Mouse (Mus musculus) kidney, embryonic 14.5 days (tissue): ENCODE measurements around the gene Clip2. TPM values are rescaled to one million over a fixed set of nuclear protein-coding genes. Genes with fewer than 3 reads are reported as not detected.
"Not testable (repeated sequence)": the region's sequence is repeated elsewhere in the genome, so short reads cannot be mapped to it uniquely, and the experiment has no call there.

Experiments
- ATAC-seq: fragments of 200-750 bp; cut with Nextera tagmentation; 2 replicates; pipeline ENCODE4 v1.8.0; 2017; ENCODE audit warnings: moderate number of reproducible peaks, mild to moderate bottlenecking, moderate TSS enrichment, moderate library complexity; ENCODE audit not compliant: low FRiP score, low TSS enrichment
- H3K27ac ChIP-seq: fragments of 300-500 bp; sonication (generic); 2 replicates; pipeline ENCODE4 v1.5.1; 2014; ENCODE audit warnings: low read depth, mild to moderate bottlenecking, low read length, moderate library complexity, mixed read lengths
- H3K27me3 ChIP-seq: fragments of 300-500 bp; sonication (generic); 2 replicates; pipeline ENCODE4 v1.6.1; 2014; ENCODE audit warnings: mild to moderate bottlenecking, low read length; ENCODE audit not compliant: control insufficient read depth, insufficient read depth
- H3K36me3 ChIP-seq: fragments of 300-500 bp; sonication (generic); 2 replicates; pipeline ENCODE4 v1.6.1; 2014; ENCODE audit warnings: low read length, mixed read lengths; ENCODE audit not compliant: control insufficient read depth, insufficient read depth
- H3K4me1 ChIP-seq: fragments of 300-500 bp; sonication (generic); 2 replicates; pipeline ENCODE4 v1.6.1; 2014; ENCODE audit warnings: low read length, mixed read lengths; ENCODE audit not compliant: control insufficient read depth, insufficient read depth
- H3K4me2 ChIP-seq: fragments of 300-500 bp; sonication (generic); replicated peaks from 2 replicates; pipeline ENCODE4 v1.6.1; 2014; ENCODE audit warnings: low read depth, mild to moderate bottlenecking, low read length
- H3K4me3 ChIP-seq: fragments of 300-500 bp; sonication (generic); 2 replicates; pipeline ENCODE4 v1.5.1; 2014; ENCODE audit warnings: mild to moderate bottlenecking, low read length
- H3K9ac ChIP-seq: fragments of 300-500 bp; sonication (generic); 2 replicates; pipeline ENCODE4 v1.6.1; 2014; ENCODE audit warnings: low read depth, mild to moderate bottlenecking, low read length, moderate library complexity
- H3K9me3 ChIP-seq: fragments of 300-500 bp; sonication (generic); 2 replicates; pipeline ENCODE4 v1.6.1; 2016; ENCODE audit warnings: low read length; ENCODE audit not compliant: control insufficient read depth
- WGBS: fragments of 180-500 bp; shearing (Covaris S2); extraction: QIAGEN DNeasy Blood & Tissue Kit; methylation state at CpG from one replicate; pipeline ENCODE4 v1.1.7; 2014; 5-methylcytosine and 5-hydroxymethylcytosine counted together
- polyA plus RNA-seq: library from polyadenylated mRNA; unstranded; fragments of >200 nt; fragmentation: Nextera tagmentation; extraction: Ambion mirVana; gene quantifications from 2 replicates; pipeline ENCODE4 v1.2.1, GENCODE M21; 2014

The Clip2 gene
- polyA plus RNA-seq, 1 experiment from 2014 or later, result 4.4 TPM

DNA sequence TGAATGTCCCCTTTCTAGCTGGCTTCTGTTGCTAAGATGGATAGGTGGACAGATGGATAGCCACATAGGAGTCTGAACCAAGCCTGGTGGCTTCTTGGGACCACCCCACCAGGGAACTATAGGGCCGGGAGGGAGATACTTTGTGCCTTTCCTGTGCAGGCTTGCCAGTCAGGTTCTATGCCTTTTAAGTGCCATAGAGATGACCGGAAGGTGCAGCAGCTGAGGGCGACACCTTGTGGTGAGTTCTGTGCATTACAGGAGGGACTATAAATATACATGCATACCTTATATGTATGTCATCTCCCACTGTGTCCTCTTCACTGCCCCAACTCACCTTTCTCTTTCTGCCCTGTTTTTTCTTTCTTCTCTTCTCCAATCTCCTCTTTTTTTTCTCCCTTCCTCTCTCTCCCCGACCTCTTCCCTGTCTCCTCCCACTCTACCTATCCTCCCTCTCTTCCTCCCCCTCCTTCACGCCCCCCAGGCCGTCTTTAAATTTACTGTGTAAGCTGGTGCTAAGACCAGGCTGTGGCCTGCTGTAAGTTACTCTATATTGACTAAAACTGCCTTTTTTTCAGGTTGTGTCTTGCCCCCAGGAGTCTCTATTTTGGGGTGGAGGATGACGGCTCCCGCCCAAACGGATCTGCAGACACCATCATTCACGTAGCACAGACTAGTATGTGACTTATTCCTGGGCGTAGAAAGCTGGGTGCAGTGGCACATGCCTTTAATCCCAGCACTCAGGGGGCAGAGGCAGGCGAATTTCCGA is 66.2 kb downstream of the Clip2 start:
- H3K4me2 ChIP-seq, result no peak overlapping the region
- peaks cover 5% of the 10 kb centered on the region; the same call in 1 of the 2 replicates for H3K4me1 ChIP-seq
- H3K4me3 ChIP-seq, result no peak overlapping the region
- peaks cover 15% of the 10 kb centered on the region for H3K36me3 ChIP-seq
- no peak overlapping the region for H3K9ac ChIP-seq
- no peak overlapping the region for H3K27ac ChIP-seq
- no peaks in the 10 kb centered on the region for H3K9me3 ChIP-seq
- ATAC-seq, result peak; percentile 44
- H3K27me3 ChIP-seq, result no peaks in the 10 kb centered on the region
- WGBS, result 61% methylated on average over 13 of the region's 13 CpGs

DNA sequence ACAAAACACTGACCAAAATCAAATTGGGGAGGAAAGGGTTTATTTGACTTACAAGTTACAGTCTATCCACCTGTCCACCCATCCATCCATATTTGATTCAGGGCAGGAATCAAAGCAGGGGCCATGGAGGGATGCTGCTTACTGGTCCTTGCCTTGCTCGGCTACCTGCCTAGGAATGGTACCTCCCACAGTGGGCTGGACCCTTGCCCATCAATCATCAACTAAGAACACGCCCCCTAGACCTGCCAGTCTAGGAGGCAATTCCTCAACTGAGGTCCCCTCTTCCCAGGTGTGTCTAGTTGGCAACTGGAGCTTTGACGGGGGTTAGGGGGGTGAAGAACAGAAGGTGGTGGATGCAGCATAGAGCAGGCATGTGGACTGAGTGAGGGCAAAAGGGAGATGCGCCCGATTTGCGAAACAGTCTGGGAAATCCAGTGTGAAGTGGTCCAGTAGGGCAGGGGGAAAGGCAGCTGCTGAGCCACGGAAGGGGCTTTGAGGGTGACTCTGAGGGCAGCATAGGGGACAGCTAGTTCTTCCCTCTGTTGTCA is 67.0 kb downstream of the Clip2 start:
- H3K4me2 ChIP-seq, result no peak overlapping the region
- H3K4me1 ChIP-seq, result peaks cover 5% of the 10 kb centered on the region; the same call in 1 of the 2 replicates
- H3K36me3 ChIP-seq, result peaks cover 6% of the 10 kb centered on the region
- H3K27me3 ChIP-seq, result no peaks in the 10 kb centered on the region
- no peak overlapping the region for H3K9ac ChIP-seq
- 79% methylated on average over 7 of the region's 7 CpGs for WGBS
- no peaks in the 10 kb centered on the region for H3K9me3 ChIP-seq
- H3K4me3 ChIP-seq, result no peak overlapping the region
- no peak overlapping the region for H3K27ac ChIP-seq
- ATAC-seq, result peak; percentile 11; the same call in 1 of the 2 replicates

DNA sequence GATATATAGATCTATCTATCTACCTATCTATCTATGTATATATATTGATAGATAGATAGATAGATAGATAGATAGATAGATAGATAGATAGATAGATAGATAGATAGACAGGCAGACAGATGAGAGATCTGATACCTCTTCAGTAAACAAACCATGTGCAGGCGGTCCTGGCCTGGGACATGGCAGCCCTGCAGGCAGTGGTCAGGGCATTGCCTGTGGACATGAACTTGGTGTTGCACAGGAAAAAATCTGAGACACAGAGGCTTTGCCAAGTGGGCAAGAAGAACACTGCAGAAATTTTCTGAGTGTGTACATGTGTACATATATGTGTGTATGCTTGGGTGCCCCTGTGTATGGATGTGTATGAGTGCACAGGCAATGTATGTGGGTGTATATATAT is 68.9 kb downstream of the Clip2 start:
- Histone ChIP-seq H3K9ac (no peak overlapping the region), H3K9me3 (no peaks in the 10 kb centered on the region), H3K27me3 (no peaks in the 10 kb centered on the region), H3K4me3 (no peak overlapping the region), H3K4me1 (no peaks in the 10 kb centered on the region), H3K27ac (no peak overlapping the region), H3K4me2 (no peak overlapping the region), H3K36me3 (no peaks in the 10 kb centered on the region)
- 73% methylated on average over 1 of the region's 1 CpGs for WGBS
- no peak for ATAC-seq

DNA sequence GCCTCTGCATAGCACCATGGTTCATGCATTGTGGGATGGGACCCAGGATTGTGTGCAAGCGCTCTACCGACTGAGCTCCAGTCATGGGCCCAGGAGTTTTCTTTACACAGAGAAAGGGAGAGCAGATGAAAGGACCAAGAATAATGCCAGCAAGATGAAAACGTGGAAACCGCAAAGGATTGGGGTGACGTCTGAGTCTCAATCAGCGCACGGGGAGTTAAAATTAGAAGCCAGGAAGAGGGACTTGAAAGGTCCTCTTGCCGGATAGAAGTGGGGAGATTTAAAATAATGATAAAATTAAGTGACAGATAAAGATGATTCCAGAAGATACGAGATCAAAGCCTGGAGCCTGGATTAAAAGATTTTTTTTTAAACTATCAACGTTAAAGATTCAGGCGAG is 69.9 kb downstream of the Clip2 start:
- no peaks in the 10 kb centered on the region for H3K9me3 ChIP-seq
- H3K27me3 ChIP-seq, result no peaks in the 10 kb centered on the region
- no peak overlapping the region for H3K9ac ChIP-seq
- H3K36me3 ChIP-seq, result no peaks in the 10 kb centered on the region
- no peak overlapping the region for H3K4me2 ChIP-seq
- ATAC-seq, result no peak
- H3K4me1 ChIP-seq, result no peaks in the 10 kb centered on the region
- WGBS, result 76% methylated on average over 11 of the region's 11 CpGs
- no peak overlapping the region for H3K4me3 ChIP-seq
- no peak overlapping the region for H3K27ac ChIP-seq

DNA sequence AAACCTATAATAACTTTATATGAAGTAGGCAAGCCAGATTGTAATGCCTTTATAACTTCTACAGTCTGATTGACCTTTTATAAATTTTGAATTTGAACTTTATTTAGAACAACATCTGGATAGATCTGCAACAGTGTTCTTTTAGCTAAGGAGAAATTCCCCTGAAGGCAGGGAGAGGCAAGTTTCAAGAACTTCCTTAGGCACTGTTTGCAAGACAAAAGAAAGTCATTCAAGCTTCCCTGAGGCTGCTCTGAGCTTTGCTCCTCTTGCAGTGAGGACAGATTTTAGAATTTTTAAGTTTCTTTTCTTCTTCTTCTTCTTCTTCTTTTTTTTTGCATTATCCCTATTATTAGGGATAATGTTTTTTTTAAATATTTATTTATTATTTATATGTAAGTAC is 73.3 kb downstream of the Clip2 start:
- H3K4me3 ChIP-seq, H3K4me1 ChIP-seq, H3K4me2 ChIP-seq, H3K9ac ChIP-seq, H3K36me3 ChIP-seq, ATAC-seq, H3K9me3 ChIP-seq, H3K27me3 ChIP-seq, H3K27ac ChIP-seq: not testable (repeated sequence)

DNA sequence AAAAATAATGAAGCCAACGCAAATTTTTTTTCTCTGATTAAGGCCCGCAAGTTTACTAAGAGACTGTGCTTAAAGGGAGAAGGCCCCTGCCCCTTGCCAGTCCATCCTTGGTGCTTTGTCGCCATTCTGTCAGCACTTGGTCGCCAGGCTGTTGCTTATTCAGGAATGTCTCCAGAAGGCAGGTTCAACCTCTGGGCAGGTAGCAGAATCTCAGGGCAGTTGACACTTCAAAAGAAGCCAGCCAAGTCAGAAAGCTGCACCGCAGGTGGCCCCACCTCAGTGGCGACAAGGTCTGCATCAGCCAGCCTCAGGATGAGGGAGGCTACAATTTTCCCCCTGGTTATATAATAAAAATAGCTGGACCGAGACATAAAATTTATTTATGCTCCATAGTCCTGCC is 76.5 kb downstream of the Clip2 start:
- H3K9me3 ChIP-seq, H3K27me3 ChIP-seq, ATAC-seq, H3K27ac ChIP-seq, H3K4me2 ChIP-seq, H3K4me3 ChIP-seq, H3K36me3 ChIP-seq, H3K4me1 ChIP-seq, H3K9ac ChIP-seq: not testable (repeated sequence)
- 93% methylated on average over 7 of the region's 7 CpGs for WGBS

DNA sequence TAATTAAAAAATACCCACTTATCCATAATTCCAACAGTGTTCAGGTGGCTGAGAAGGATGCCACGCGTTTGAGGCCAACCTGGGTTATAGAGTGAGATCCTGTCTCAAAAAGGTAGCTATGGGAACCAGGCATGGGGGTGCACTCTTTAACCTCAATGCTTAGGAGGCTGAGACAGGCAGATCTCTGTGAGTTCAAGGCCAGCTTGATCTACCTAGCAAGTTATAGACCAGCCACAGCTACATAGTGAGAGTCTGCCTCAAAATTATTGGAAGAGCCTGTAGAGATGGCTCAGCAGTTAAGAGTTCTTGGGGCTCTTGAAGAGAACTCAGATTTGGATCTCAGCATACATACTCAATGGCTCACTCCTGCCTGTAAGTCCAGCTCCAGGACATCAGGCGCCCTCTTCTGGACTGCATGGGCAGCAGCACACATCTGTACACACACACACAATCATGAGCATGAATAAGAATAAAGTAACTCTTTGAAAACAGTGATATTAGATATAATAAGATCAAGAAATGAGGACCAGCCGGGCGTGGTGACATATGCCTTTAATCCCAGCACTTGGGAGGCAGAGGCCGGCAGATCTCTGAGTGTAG is 77.1 kb downstream of the Clip2 start:
- 93% methylated on average over 6 of the region's 6 CpGs for WGBS
- Histone ChIP-seq H3K4me3 (no peak overlapping the region), H3K36me3 (no peaks in the 10 kb centered on the region), H3K27ac (no peak overlapping the region), H3K4me2 (no peak overlapping the region), H3K9me3 (peaks cover 3% of the 10 kb centered on the region; the same call in 1 of the 2 replicates), H3K9ac (no peak overlapping the region), H3K27me3 (no peaks in the 10 kb centered on the region), H3K4me1 (no peaks in the 10 kb centered on the region)
- no peak for ATAC-seq

DNA sequence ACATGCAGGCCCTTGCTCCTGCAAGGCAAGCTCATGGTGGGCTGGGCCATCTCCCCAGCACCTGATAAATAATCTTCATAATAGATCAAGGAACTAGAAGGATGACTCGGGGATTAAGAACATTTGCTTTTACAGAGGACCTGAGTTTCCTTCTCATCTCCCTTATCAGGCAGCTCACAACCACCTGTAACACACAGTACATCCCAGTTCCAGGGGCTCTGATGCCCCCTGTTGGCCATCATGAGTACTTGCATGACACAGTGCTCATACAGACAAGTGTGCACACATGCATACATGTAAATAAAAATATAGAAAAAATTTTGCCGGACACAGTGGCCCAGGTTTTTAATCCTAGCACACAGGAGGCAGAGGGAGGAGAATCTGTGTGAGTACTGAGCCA is 78.3 kb downstream of the Clip2 start:
- no peaks in the 10 kb centered on the region for H3K36me3 ChIP-seq
- no peak for ATAC-seq
- no peaks in the 10 kb centered on the region for H3K27me3 ChIP-seq
- H3K4me3 ChIP-seq, result no peak overlapping the region
- no peaks in the 10 kb centered on the region for H3K4me1 ChIP-seq
- peaks cover 3% of the 10 kb centered on the region; the same call in 1 of the 2 replicates for H3K9me3 ChIP-seq
- no peak overlapping the region for H3K27ac ChIP-seq
- H3K4me2 ChIP-seq, result no peak overlapping the region
- no peak overlapping the region for H3K9ac ChIP-seq
- 94% methylated on average over 2 of the region's 2 CpGs for WGBS

DNA sequence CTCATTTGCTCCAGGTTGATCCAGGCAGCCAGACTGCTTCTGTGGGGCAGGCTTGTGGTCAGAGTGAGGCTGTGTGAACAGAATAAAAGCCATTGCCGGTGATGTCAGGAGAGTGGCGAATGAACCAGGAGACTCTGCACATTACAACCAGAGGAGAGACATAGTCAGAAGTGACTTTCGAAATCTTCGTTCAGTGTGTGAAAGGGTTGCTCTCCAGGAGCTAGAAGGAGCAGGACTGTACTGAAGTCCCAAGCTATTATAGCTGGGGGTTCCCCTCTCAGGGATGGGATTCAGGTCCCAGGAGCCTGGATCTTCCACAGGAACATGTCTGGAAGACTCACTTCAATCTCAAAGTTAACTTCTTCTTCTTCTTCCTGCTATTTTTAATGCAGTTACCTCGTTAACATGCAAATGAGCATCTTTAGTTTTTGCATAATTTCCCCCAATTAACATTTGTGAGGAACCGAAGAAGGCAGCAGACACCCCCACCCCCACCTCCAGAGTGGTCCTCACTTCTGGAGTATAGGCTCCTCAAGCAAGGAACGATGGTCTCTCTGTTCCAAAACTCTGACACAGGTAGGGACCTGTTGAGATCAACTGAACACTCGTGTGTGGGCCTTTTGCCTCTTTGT is 81.6 kb downstream of the Clip2 start:
- no peak overlapping the region for H3K9ac ChIP-seq
- H3K36me3 ChIP-seq, result no peaks in the 10 kb centered on the region
- H3K4me2 ChIP-seq, result no peak overlapping the region
- no peaks in the 10 kb centered on the region for H3K27me3 ChIP-seq
- H3K4me3 ChIP-seq, result no peak overlapping the region
- ATAC-seq, result no peak
- H3K9me3 ChIP-seq, result peaks cover 3% of the 10 kb centered on the region; the same call in 1 of the 2 replicates
- H3K27ac ChIP-seq, result no peak overlapping the region
- 82% methylated on average over 8 of the region's 8 CpGs for WGBS
- peaks cover 13% of the 10 kb centered on the region for H3K4me1 ChIP-seq
